Comparison of ENCODE assay signal across 16 mouse cellular contexts in the genomic region with DNA sequence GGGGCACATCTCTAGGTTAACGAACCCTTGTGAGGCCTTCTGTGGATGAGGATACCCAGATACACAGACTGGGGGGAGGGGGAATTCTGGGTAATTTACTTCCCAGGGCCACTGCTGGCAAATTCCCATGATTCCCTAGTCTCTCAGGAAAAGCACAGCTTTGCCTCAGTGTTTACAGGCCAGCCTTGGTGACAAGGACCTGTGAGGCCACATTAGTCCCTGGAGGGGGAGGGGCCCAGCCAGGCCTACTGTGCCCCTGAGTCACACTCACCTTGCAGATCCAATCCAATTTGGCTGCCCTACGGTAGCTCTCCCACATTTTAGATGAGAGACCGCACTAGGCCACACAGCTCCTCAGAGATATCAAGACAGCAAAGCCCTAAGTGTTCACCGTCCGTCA. TPM values are rescaled to one million over a fixed set of nuclear protein-coding genes. Genes with fewer than 3 reads are reported as not detected.
"Had no signal": no experiment of that assay in that cellular context is flagged by ENCODE, and none has a peak within 500 bp of the region (broad histone marks: within the 10 kb centered on the region; RNA-seq: fewer than 3 reads in every experiment).

No protein-coding gene starts in this region.

- H3K9ac ChIP-seq: limb, embryonic 15.5 days; liver, embryonic 12.5 days; neural tube, embryonic 15.5 days had no signal

- H3K4me3 ChIP-seq: left cerebral cortex, adult 2 months; limb, embryonic 15.5 days; liver, embryonic 12.5 days; neural tube, embryonic 15.5 days had no signal

- H3K9me3 ChIP-seq: limb, embryonic 15.5 days; liver, embryonic 12.5 days; neural tube, embryonic 15.5 days had no signal

- H3K27me3 ChIP-seq: limb, embryonic 15.5 days; neural tube, embryonic 15.5 days had no signal

- H3K4me1 ChIP-seq: liver, embryonic 12.5 days; neural tube, embryonic 15.5 days had no signal

- H3K4me2 ChIP-seq: limb, embryonic 15.5 days; liver, embryonic 12.5 days; lung, embryonic 14.5 days; midbrain, embryonic 11.5 days; neural tube, embryonic 15.5 days had no signal

- ATAC-seq: liver, embryonic 12.5 days; midbrain, embryonic 16.5 days had no signal

- H3K27ac ChIP-seq: left cerebral cortex, adult 2 months; limb, embryonic 15.5 days; liver, embryonic 12.5 days; neural tube, embryonic 15.5 days had no signal

- H3K36me3 ChIP-seq: limb, embryonic 15.5 days; liver, embryonic 12.5 days; neural tube, embryonic 15.5 days had no signal

- DNase-seq: kidney, adult 9 months; kidney, postnatal 10 days; lung, embryonic 14.5 days; lung, postnatal 10 days; lung, postnatal 4 days; right cerebral cortex, adult 18-20 months; right cerebral cortex, postnatal 25 days; thymus, adult 18-20 months; thymus, postnatal 14 days had no signal

RNA-seq across cellular contexts. Expression of a gene that starts 12.2 kb away (rescaled TPM):
- total RNA-seq: megakaryocyte, adult 5-6 weeks had no signal
